Mouse (Mus musculus): Measurements from ENCODE around the gene Alox12e.

DNA sequence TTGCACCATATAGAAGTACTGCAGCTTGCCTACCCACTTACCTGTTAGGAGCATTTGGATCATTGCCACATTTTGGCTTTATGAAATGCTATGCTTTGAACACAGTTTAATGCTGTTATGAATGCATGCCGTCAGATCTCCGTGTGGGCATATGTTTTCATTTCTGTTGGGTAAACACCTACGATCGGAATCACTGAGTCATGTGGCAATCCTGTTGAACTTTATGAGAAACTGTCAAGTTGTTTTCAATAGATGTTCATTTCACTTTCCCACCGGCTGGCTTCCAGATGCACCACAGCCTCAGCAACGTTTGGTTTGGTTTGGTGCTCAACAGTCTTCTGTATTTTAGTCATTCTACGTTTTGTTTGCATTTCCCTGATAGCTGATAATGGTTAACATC lies 50.8 kb downstream of the Alox12e start:
- TF ChIP-seq POLR2A (IDR thresholded peaks at IDR 0.05; ENCODE audit: extremely low read depth, insufficient read depth, low read length), result no peak
- TF ChIP-seq CTCF (IDR thresholded peaks at IDR 0.05; ENCODE audit: low read depth, low read length), result no peak

Data from liver, adult 2 months (tissue).